Mouse (Mus musculus) G1E (cell line): ENCODE measurements at regions not wholly inside any gene's neighbourhood (a gene's known extent, or its start where the extent isn't known, plus 50 kb on each side); places are given as distances from the start of the nearest gene placed in this dataset.

Experiments used
- CTCF ChIP-seq: IDR thresholded peaks from 2 replicates; pipeline ENCODE4 v1.5.1; 2012; ENCODE audit warnings: low read depth, low read length, inconsistent platforms, mixed read lengths
- GATA1 ChIP-seq: IDR thresholded peaks from 2 replicates; pipeline ENCODE4 v1.6.1; 2012; ENCODE audit warnings: borderline replicate concordance, low read length, inconsistent platforms, mixed read lengths

GRCm38 (mm10) chr17:83955058-83955697 lies 107.4 kb upstream of the Haao start:
- TF ChIP-seq CTCF = no peak
- TF ChIP-seq GATA1 = no peak
